Mouse (Mus musculus) neutrophil, adult 65 days (primary cell): Measurements from ENCODE around the gene 6030498E09Rik. TPM values are rescaled to one million over a fixed set of nuclear protein-coding genes. Genes with fewer than 3 reads are reported as not detected.

ENCODE experiments used
- total RNA-seq: library from RNA; stranded (reverse); gene quantifications from 2 replicates; pipeline ENCODE4 v1.2.4, GENCODE M21; 2023

The 6030498E09Rik gene
- not detected in 2 replicates for total RNA-seq

GRCm38 (mm10) chrX:38772478-38772877 lies at the start of gene 6030498E09Rik:
Gene 6030498E09Rik, plus strand, starts transcription at chrX:38772671.

Other genes starting within 250 kb of the 6030498E09Rik start
- 27.1 and 33.3 TPM in 2 replicates for gene Cul4b, start 196.5 kb upstream of the 6030498E09Rik start, total RNA-seq
- gene Mcts1, start 172.1 kb upstream of the 6030498E09Rik start, total RNA-seq, result 35.3 and 37.4 TPM in 2 replicates
- gene C1galt1c1, start 137.6 kb upstream of the 6030498E09Rik start, total RNA-seq, result 27.3 and 27.4 TPM in 2 replicates